Mouse (Mus musculus): Measurements from ENCODE around the gene Pfkfb2.

The Pfkfb2 gene

GRCm38 (mm10) chr1:130729153-130729552 is at the start of gene Pfkfb2:
Pfkfb2 (minus strand) TSS chr1:130729253.
- no peak for DNase-seq

- DNase-seq, result no peak
Observed at GRCm38 (mm10) chr1:130776645-130777044, 47.6 kb upstream of the Pfkfb2 start.

GRCm38 (mm10) chr1:130775691-130776331 is 46.8 kb upstream of the Pfkfb2 start:
- DNase-seq, result no peak

GRCm38 (mm10) chr1:130775234-130775633 is 46.2 kb upstream of the Pfkfb2 start:
- DNase-seq, result no peak

GRCm38 (mm10) chr1:130770981-130771494 is 42.0 kb upstream of the Pfkfb2 start:
- DNase-seq, result no peak

- no peak for DNase-seq
Observed at GRCm38 (mm10) chr1:130770487-130770886, 41.4 kb upstream of the Pfkfb2 start.

- DNase-seq, result no peak
Observed at GRCm38 (mm10) chr1:130769925-130770324, 40.9 kb upstream of the Pfkfb2 start.

- DNase-seq, result no peak
Observed at GRCm38 (mm10) chr1:130767066-130767465, 38.0 kb upstream of the Pfkfb2 start.

- no peak for DNase-seq
Observed at GRCm38 (mm10) chr1:130764027-130764461, 35.0 kb upstream of the Pfkfb2 start.

GRCm38 (mm10) chr1:130762045-130762760 is 33.1 kb upstream of the Pfkfb2 start:
- DNase-seq, result no peak

GRCm38 (mm10) chr1:130761597-130761996 is 32.5 kb upstream of the Pfkfb2 start:
- DNase-seq, result no peak

GRCm38 (mm10) chr1:130759689-130760088 is 30.6 kb upstream of the Pfkfb2 start:
- DNase-seq, result no peak

- DNase-seq, result no peak
Observed at GRCm38 (mm10) chr1:130746819-130747218, 17.8 kb upstream of the Pfkfb2 start.

GRCm38 (mm10) chr1:130745591-130745990 is 16.5 kb upstream of the Pfkfb2 start:
- no peak for DNase-seq

GRCm38 (mm10) chr1:130744961-130745360 is 15.9 kb upstream of the Pfkfb2 start:
- no peak for DNase-seq

GRCm38 (mm10) chr1:130744217-130744616 is 15.2 kb upstream of the Pfkfb2 start:
- DNase-seq, result no peak

- no peak for DNase-seq
Observed at GRCm38 (mm10) chr1:130743775-130744174, 14.7 kb upstream of the Pfkfb2 start.

- DNase-seq, result no peak
Observed at GRCm38 (mm10) chr1:130742201-130742600, 13.1 kb upstream of the Pfkfb2 start.

GRCm38 (mm10) chr1:130740781-130741720 is 12.0 kb upstream of the Pfkfb2 start:
- DNase-seq, result peak; percentile 71

GRCm38 (mm10) chr1:130740227-130740648 is 11.2 kb upstream of the Pfkfb2 start:
- DNase-seq, result no peak

GRCm38 (mm10) chr1:130739636-130740035 is 10.6 kb upstream of the Pfkfb2 start:
- DNase-seq, result no peak

- DNase-seq, result no peak
Observed at GRCm38 (mm10) chr1:130738551-130739106, 9.6 kb upstream of the Pfkfb2 start.

GRCm38 (mm10) chr1:130737916-130738315 is 8.9 kb upstream of the Pfkfb2 start:
- no peak for DNase-seq

Measured in right cerebral cortex, adult 18-20 months (tissue).